Mouse (Mus musculus): ENCODE results near the gene Olfr181.

Gene Olfr181

DNA sequence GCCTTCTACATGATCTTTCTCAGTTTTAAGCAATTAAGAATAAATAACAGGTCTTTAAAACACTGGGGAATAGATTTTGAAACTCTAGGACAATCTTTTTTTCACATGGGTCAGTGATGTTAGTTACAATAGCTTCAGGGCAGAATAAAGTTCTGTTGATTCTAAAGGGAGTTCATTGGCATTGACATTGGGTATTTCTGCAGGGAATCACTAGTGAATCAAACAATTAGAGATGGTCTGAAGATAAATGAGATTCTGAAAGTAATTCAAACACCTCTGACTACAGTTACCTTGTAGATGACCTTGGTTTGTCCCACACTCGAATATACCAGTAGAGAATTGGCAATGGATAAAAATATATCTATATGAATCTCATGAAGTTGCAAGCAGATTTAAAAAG lies at the start of gene Olfr181:
Gene Olfr181 (minus strand): TSS at position 101 of the 400 bp plus-strand sequence.
- no peak for DNase-seq (ENCODE audit: low read depth, low spot score)
- no peaks in the 10 kb centered on the region for H3K36me3 ChIP-seq (ENCODE audit: control insufficient read depth, insufficient read depth, low read length, poor library complexity, severe bottlenecking)
- H3K27me3 ChIP-seq (ENCODE audit: control insufficient read depth, insufficient read depth, low read length, poor library complexity, severe bottlenecking): no peaks in the 10 kb centered on the region

DNA sequence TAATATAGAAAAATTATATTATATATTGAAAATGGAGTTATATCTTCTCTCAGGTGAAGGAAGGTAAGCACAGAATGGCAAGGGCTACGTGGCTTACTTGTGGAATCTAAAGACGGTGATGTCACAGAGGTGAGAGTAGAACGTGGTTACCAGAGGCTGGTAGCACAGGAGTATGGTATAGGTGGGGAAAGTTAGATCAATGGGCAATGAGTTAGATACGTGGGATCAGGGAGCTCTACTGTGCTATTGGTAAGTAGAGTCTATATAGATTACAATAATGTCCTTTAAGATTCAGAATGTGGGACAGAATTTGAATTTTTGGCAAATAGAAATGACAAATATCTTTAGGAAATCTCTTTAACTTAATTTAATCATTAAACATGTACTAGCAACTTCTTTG lies 737 bp upstream of the Olfr181 start, which contains the start of gene Olfr180:
Gene Olfr180 (minus strand): TSS at position 101 of the 400 bp plus-strand sequence.
- no peak for DNase-seq (ENCODE audit: low read depth, low spot score)
- Histone ChIP-seq H3K27me3 (ENCODE audit: control insufficient read depth, insufficient read depth, low read length, poor library complexity, severe bottlenecking) (no peaks in the 10 kb centered on the region), H3K36me3 (ENCODE audit: control insufficient read depth, insufficient read depth, low read length, poor library complexity, severe bottlenecking) (no peaks in the 10 kb centered on the region)

DNA sequence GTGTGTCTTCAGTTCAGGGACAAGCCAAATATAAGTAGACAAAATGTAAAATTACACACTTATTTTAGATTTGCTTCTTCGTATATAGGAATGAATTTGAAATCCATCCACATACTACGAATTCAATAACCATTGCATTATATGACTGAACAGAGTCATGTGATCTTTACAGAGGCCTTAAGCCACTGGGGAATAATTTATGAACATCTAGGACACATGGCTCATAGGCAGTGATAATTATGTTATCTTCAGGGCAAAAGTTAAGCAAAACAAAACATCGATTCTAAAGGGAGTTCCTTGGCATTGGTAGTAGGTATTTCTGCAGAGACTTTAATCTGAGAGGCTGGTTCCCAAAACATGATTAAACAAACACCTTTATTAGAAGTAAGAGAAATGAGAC lies 36.6 kb downstream of the Olfr181 start, which contains the start of gene Olfr178:
Gene Olfr178 (minus strand): TSS at position 101 of the 400 bp plus-strand sequence.
- Histone ChIP-seq H3K27me3 (ENCODE audit: control insufficient read depth, insufficient read depth, low read length, poor library complexity, severe bottlenecking) (no peaks in the 10 kb centered on the region), H3K36me3 (ENCODE audit: control insufficient read depth, insufficient read depth, low read length, poor library complexity, severe bottlenecking) (no peaks in the 10 kb centered on the region)
- DNase-seq (ENCODE audit: low read depth, low spot score): no peak

GRCm38 (mm10) chr16:58884416-58884815 lies 44.1 kb downstream of the Olfr181 start:
- no peaks in the 10 kb centered on the region for H3K27me3 ChIP-seq (ENCODE audit: control insufficient read depth, insufficient read depth, low read length, poor library complexity, severe bottlenecking)
- H3K36me3 ChIP-seq (ENCODE audit: control insufficient read depth, insufficient read depth, low read length, poor library complexity, severe bottlenecking): no peaks in the 10 kb centered on the region
- DNase-seq (ENCODE audit: low read depth, low spot score): no peak
